Mouse (Mus musculus): ENCODE data around the gene Pou2f2.

DNA sequence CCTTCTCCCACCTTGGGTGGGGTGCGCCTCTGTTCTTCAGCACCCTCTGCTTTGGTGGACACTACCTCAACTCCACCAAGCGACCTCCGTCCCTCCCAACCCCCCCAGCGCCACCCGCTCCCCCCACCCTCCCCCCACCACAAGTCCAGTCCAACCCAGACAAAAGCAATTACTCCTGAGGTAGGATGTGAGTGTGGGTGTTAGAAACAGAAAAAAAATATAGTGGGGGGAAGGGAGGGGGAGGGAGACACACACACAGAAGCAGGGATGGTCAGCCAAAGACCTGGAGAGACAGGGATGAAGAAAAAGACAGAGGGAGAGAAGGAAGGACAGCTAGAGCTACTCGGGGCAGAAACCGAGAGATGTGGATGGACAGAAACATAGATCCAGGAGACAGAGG lies 25.7 kb downstream of the Pou2f2 start:
- no peak for TF ChIP-seq CTCF (IDR thresholded peaks at IDR 0.05; ENCODE audit: borderline replicate concordance, insufficient read depth, low read depth, low read length)
- TF ChIP-seq POLR2A (IDR thresholded peaks at IDR 0.05; ENCODE audit: borderline replicate concordance, insufficient read depth, low read length), result no peak

Measured in cerebellum, adult 2 months (tissue).